Mouse (Mus musculus): ENCODE results near the gene Itga7. TPM values are rescaled to one million over a fixed set of nuclear protein-coding genes. Genes with fewer than 3 reads are reported as not detected.

The Itga7 gene
- polyA plus RNA-seq, 1 experiment from 2014 or later, result 15.5 TPM

GRCm38 (mm10) chr10:128938974-128939373, 5.4 kb downstream of the Itga7 start:
- no peak for ATAC-seq (ENCODE audit: low read depth)
- H3K4me3 ChIP-seq, result no peak overlapping the region
- H3K27me3 ChIP-seq, result peaks cover 32% of the 10 kb centered on the region
- H3K4me2 ChIP-seq, result no peak overlapping the region
- H3K9ac ChIP-seq, result no peak overlapping the region
- H3K4me1 ChIP-seq (replicated peaks), result peaks cover 8% of the 10 kb centered on the region; the same call in 1 of the 2 replicates
- H3K27ac ChIP-seq (replicated peaks), result no peak overlapping the region
- no peaks in the 10 kb centered on the region for H3K9me3 ChIP-seq
- 65% methylated on average over 5 of the region's 5 CpGs for WGBS
- H3K36me3 ChIP-seq, result no peaks in the 10 kb centered on the region

GRCm38 (mm10) chr10:128940475-128941061, 7.0 kb downstream of the Itga7 start:
- H3K4me3 ChIP-seq, result no peak overlapping the region
- no peak overlapping the region for H3K4me2 ChIP-seq
- no peaks in the 10 kb centered on the region for H3K36me3 ChIP-seq
- H3K27me3 ChIP-seq, result peaks cover 16% of the 10 kb centered on the region
- H3K4me1 ChIP-seq (replicated peaks), result no peaks in the 10 kb centered on the region
- ATAC-seq (ENCODE audit: low read depth), result no peak
- H3K27ac ChIP-seq (replicated peaks), result no peak overlapping the region
- no peak overlapping the region for H3K9ac ChIP-seq
- 83% methylated on average over 10 of the region's 10 CpGs for WGBS
- no peaks in the 10 kb centered on the region for H3K9me3 ChIP-seq

GRCm38 (mm10) chr10:128945675-128946074, 12.1 kb downstream of the Itga7 start:
- ATAC-seq (ENCODE audit: low read depth), result peak; percentile 36; the same call in 1 of the 2 replicates
- H3K4me1 ChIP-seq (replicated peaks), result no peaks in the 10 kb centered on the region
- H3K9me3 ChIP-seq, result no peaks in the 10 kb centered on the region
- no peak overlapping the region for H3K9ac ChIP-seq
- H3K36me3 ChIP-seq, result no peaks in the 10 kb centered on the region
- no peak overlapping the region for H3K27ac ChIP-seq (replicated peaks)
- no peak overlapping the region for H3K4me3 ChIP-seq
- no peak overlapping the region for H3K4me2 ChIP-seq
- no peaks in the 10 kb centered on the region for H3K27me3 ChIP-seq
- WGBS, result 14% methylated on average over 3 of the region's 3 CpGs

- Histone ChIP-seq H3K27ac (replicated peaks) (no peak overlapping the region), H3K9ac (no peak overlapping the region), H3K4me2 (no peak overlapping the region), H3K4me3 (no peak overlapping the region), H3K4me1 (replicated peaks) (no peaks in the 10 kb centered on the region), H3K36me3 (no peaks in the 10 kb centered on the region), H3K9me3 (no peaks in the 10 kb centered on the region), H3K27me3 (no peaks in the 10 kb centered on the region)
- 88% methylated on average over 4 of the region's 4 CpGs for WGBS
- no peak for ATAC-seq (ENCODE audit: low read depth)
Measured at GRCm38 (mm10) chr10:128947496-128947895, 13.9 kb downstream of the Itga7 start.

GRCm38 (mm10) chr10:128950208-128950887, 16.7 kb downstream of the Itga7 start:
- Histone ChIP-seq H3K9me3 (no peaks in the 10 kb centered on the region), H3K9ac (no peak overlapping the region), H3K4me1 (replicated peaks) (no peaks in the 10 kb centered on the region), H3K4me3 (no peak overlapping the region), H3K27ac (replicated peaks) (no peak overlapping the region), H3K27me3 (no peaks in the 10 kb centered on the region), H3K36me3 (no peaks in the 10 kb centered on the region), H3K4me2 (no peak overlapping the region)
- ATAC-seq (ENCODE audit: low read depth), result no peak
- 67% methylated on average over 16 of the region's 16 CpGs for WGBS

GRCm38 (mm10) chr10:128958340-128958739, 24.7 kb downstream of the Itga7 start:
- Histone ChIP-seq H3K36me3 (no peaks in the 10 kb centered on the region), H3K4me2 (no peak overlapping the region), H3K9ac (no peak overlapping the region), H3K4me3 (no peak overlapping the region), H3K9me3 (no peaks in the 10 kb centered on the region), H3K27me3 (no peaks in the 10 kb centered on the region), H3K27ac (replicated peaks) (no peak overlapping the region), H3K4me1 (replicated peaks) (no peaks in the 10 kb centered on the region)
- WGBS, result 84% methylated on average over 10 of the region's 10 CpGs
- ATAC-seq (ENCODE audit: low read depth), result no peak

- WGBS, result 81% methylated on average over 4 of the region's 4 CpGs
- Histone ChIP-seq H3K4me3 (no peak overlapping the region), H3K4me2 (no peak overlapping the region), H3K9ac (no peak overlapping the region), H3K4me1 (replicated peaks) (no peaks in the 10 kb centered on the region), H3K36me3 (no peaks in the 10 kb centered on the region), H3K9me3 (no peaks in the 10 kb centered on the region), H3K27ac (replicated peaks) (no peak overlapping the region), H3K27me3 (no peaks in the 10 kb centered on the region)
- no peak for ATAC-seq (ENCODE audit: low read depth)
Measured at GRCm38 (mm10) chr10:128960142-128960541, 26.5 kb downstream of the Itga7 start.

- no peak within 1 kb of the TSS for H3K4me2 ChIP-seq
- WGBS, result 87% methylated on average over 12 of the region's 12 CpGs
- no peak for ATAC-seq (ENCODE audit: low read depth)
Measured at GRCm38 (mm10) chr10:128960590-128961584, 27.3 kb downstream of the Itga7 start, which contains the start of gene Mettl7b. Mettl7b (minus strand) TSS chr10:128960988.

GRCm38 (mm10) chr10:128964961-128965360, 31.3 kb downstream of the Itga7 start:
- H3K4me3 ChIP-seq, result no peak overlapping the region
- H3K36me3 ChIP-seq, result no peaks in the 10 kb centered on the region
- H3K4me1 ChIP-seq (replicated peaks), result no peaks in the 10 kb centered on the region
- ATAC-seq (ENCODE audit: low read depth), result no peak
- no peak overlapping the region for H3K27ac ChIP-seq (replicated peaks)
- no peaks in the 10 kb centered on the region for H3K9me3 ChIP-seq
- H3K9ac ChIP-seq, result no peak overlapping the region
- WGBS, result 74% methylated on average over 2 of the region's 2 CpGs
- no peaks in the 10 kb centered on the region for H3K27me3 ChIP-seq
- H3K4me2 ChIP-seq, result no peak overlapping the region

More at GRCm38 (mm10) chr10:128960590-128961584, 27.3 kb downstream of the Itga7 start, which contains the start of gene Mettl7b:
- H3K4me3 ChIP-seq, result no peak within 1 kb of the TSS
- no peaks in the 10 kb centered on the region for H3K9me3 ChIP-seq
- no peak within 1 kb of the TSS for H3K27ac ChIP-seq (replicated peaks)
- no peaks in the 10 kb centered on the region for H3K4me1 ChIP-seq (replicated peaks)
- H3K27me3 ChIP-seq, result no peaks in the 10 kb centered on the region
- H3K9ac ChIP-seq, result no peak within 1 kb of the TSS
- no peaks in the 10 kb centered on the region for H3K36me3 ChIP-seq

- no peak overlapping the region for H3K27ac ChIP-seq (replicated peaks)
- no peaks in the 10 kb centered on the region for H3K4me1 ChIP-seq (replicated peaks)
- no peak overlapping the region for H3K4me2 ChIP-seq
- H3K27me3 ChIP-seq, result no peaks in the 10 kb centered on the region
- no peaks in the 10 kb centered on the region for H3K36me3 ChIP-seq
- no peaks in the 10 kb centered on the region for H3K9me3 ChIP-seq
- no peak for ATAC-seq (ENCODE audit: low read depth)
- no peak overlapping the region for H3K9ac ChIP-seq
- H3K4me3 ChIP-seq, result no peak overlapping the region
- 90% methylated on average over 6 of the region's 6 CpGs for WGBS
Measured at GRCm38 (mm10) chr10:128965871-128966270, 32.3 kb downstream of the Itga7 start.

GRCm38 (mm10) chr10:128968341-128968749, 34.7 kb downstream of the Itga7 start:
- Histone ChIP-seq H3K9me3 (no peaks in the 10 kb centered on the region), H3K27ac (replicated peaks) (no peak overlapping the region), H3K27me3 (no peaks in the 10 kb centered on the region), H3K36me3 (no peaks in the 10 kb centered on the region), H3K4me2 (no peak overlapping the region), H3K4me3 (no peak overlapping the region), H3K4me1 (replicated peaks) (no peaks in the 10 kb centered on the region), H3K9ac (no peak overlapping the region)
- ATAC-seq (ENCODE audit: low read depth), result no peak
- WGBS, result 63% methylated on average over 1 of the region's 1 CpGs

- H3K27ac ChIP-seq (replicated peaks), result no peak overlapping the region
- H3K4me1 ChIP-seq (replicated peaks), result no peaks in the 10 kb centered on the region
- H3K36me3 ChIP-seq, result no peaks in the 10 kb centered on the region
- no peaks in the 10 kb centered on the region for H3K27me3 ChIP-seq
- H3K9me3 ChIP-seq, result no peaks in the 10 kb centered on the region
- no peak overlapping the region for H3K4me2 ChIP-seq
- no peak overlapping the region for H3K4me3 ChIP-seq
- no peak for ATAC-seq (ENCODE audit: low read depth)
- H3K9ac ChIP-seq, result no peak overlapping the region
- WGBS, result 41% methylated on average over 1 of the region's 1 CpGs
Measured at GRCm38 (mm10) chr10:128970740-128971250, 37.2 kb downstream of the Itga7 start.
